Mouse (Mus musculus) heart, embryonic 15.5 days (tissue): ENCODE results near the gene Scgb1c1. TPM values are rescaled to one million over a fixed set of nuclear protein-coding genes. Genes with fewer than 3 reads are reported as not detected.

ENCODE experiments used
- ATAC-seq: fragments of 200-750 bp; cut with Nextera tagmentation; replicated peaks from 2 replicates; pipeline ENCODE4 v1.8.0; 2017; ENCODE audit warnings: low read depth, moderate TSS enrichment; ENCODE audit not compliant: insufficient number of reproducible peaks, insufficient read depth, low FRiP score
- H3K27ac ChIP-seq: fragments of 300-500 bp; sonication (generic); 2 replicates; pipeline ENCODE4 v1.5.1; 2015; ENCODE audit warnings: mild to moderate bottlenecking, inconsistent platforms
- H3K27me3 ChIP-seq: fragments of 300-500 bp; sonication (generic); 2 replicates; pipeline ENCODE4 v1.6.1; 2015; ENCODE audit warnings: inconsistent platforms
- H3K36me3 ChIP-seq: fragments of 300-500 bp; sonication (generic); 2 replicates; pipeline ENCODE4 v1.6.1; 2015; ENCODE audit warnings: mild to moderate bottlenecking, inconsistent platforms
- H3K4me1 ChIP-seq: fragments of 300-500 bp; sonication (generic); replicated peaks from 2 replicates; pipeline ENCODE4 v1.6.1; 2015; ENCODE audit warnings: inconsistent platforms
- H3K4me2 ChIP-seq: fragments of 300-500 bp; sonication (generic); 2 replicates; pipeline ENCODE4 v1.6.1; 2015; ENCODE audit warnings: inconsistent platforms, mild to moderate bottlenecking, moderate library complexity
- H3K4me3 ChIP-seq: fragments of 300-500 bp; sonication (generic); 2 replicates; pipeline ENCODE4 v1.5.1; 2015; ENCODE audit warnings: mild to moderate bottlenecking, inconsistent platforms
- H3K9ac ChIP-seq: fragments of 300-500 bp; sonication (generic); 2 replicates; pipeline ENCODE4 v1.6.1; 2015; ENCODE audit warnings: mild to moderate bottlenecking, inconsistent platforms
- H3K9me3 ChIP-seq: fragments of 300-500 bp; sonication (generic); replicated peaks from 2 replicates; pipeline ENCODE4 v1.6.1; 2016; ENCODE audit warnings: inconsistent platforms
- WGBS: fragments of 180-500 bp; shearing (Covaris S2); methylation state at CpG from one replicate; pipeline ENCODE4 v1.1.7; 2015; ENCODE audit warnings: mixed read lengths; 5-methylcytosine and 5-hydroxymethylcytosine counted together
- polyA plus RNA-seq: library from polyadenylated mRNA; unstranded; fragments of >200 nt; fragmentation: Nextera tagmentation; extraction: Ambion mirVana; gene quantifications from 2 replicates; pipeline ENCODE4 v1.2.1, GENCODE M21; 2015

Gene Scgb1c1
- polyA plus RNA-seq, 1 experiment from 2014 or later = not detected

DNA sequence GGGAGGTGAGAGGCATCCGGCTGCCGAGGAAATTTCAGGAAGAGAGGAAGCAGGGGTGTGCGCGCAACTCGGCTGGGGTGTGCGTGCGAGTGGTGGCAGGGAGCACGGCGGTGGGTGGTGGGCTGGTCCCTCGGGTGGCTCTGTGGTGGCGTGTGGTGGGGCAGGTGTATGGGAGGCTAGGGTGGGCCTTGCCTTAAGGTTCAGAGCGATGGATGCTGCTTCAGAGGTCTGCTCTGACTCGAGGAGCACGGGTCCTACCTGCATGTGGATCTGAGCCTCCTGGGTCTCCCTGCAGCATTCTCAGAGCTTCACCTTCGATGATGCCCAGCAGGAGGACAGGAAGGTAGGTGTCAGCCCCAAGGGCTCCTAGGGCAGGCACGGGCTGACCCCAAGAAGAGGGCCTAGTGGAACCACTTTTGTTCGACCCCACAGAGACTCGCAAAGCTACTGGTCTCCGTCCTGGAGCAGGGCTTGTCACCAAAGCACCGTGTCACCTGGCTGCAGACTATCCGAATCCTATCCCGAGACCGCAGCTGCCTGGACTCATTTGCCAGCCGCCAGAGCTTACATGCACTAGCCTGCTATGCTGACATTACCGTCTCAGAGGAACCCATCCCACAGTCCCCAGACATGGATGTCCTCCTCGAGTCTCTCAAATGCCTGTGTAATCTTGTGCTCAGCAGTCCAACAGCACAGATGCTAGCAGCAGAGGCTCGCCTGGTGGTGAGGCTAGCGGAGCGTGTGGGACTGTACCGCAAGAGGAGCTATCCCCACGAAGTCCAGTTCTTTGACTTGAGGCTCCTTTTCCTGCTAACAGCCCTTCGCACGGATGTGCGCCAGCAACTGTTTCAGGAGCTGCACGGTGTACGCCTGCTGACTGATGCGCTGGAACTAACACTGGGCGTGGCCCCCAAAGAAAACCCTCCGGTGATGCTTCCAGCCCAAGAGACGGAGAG lies 12.5 kb downstream of the Scgb1c1 start, which contains the start of gene Bet1l:
TSS of gene Bet1l (minus strand) at position 28 of the 956 bp plus-strand sequence.
- H3K9ac ChIP-seq = peak within 1 kb of the TSS; percentile 95
- 28% methylated on average over 40 of the region's 40 CpGs for WGBS
- ATAC-seq = 0 out of 2 replicates have a peak, but pooled peaks have one; percentile 4
- H3K4me2 ChIP-seq = peak within 1 kb of the TSS; percentile 95
- H3K9me3 ChIP-seq = no peaks in the 10 kb centered on the region
- peak within 1 kb of the TSS; percentile 95 for H3K27ac ChIP-seq
- H3K36me3 ChIP-seq = peaks cover 55% of the 10 kb centered on the region
- no peaks in the 10 kb centered on the region for H3K27me3 ChIP-seq
- H3K4me1 ChIP-seq = peaks cover 32% of the 10 kb centered on the region
- H3K4me3 ChIP-seq = peak within 1 kb of the TSS; percentile 97

DNA sequence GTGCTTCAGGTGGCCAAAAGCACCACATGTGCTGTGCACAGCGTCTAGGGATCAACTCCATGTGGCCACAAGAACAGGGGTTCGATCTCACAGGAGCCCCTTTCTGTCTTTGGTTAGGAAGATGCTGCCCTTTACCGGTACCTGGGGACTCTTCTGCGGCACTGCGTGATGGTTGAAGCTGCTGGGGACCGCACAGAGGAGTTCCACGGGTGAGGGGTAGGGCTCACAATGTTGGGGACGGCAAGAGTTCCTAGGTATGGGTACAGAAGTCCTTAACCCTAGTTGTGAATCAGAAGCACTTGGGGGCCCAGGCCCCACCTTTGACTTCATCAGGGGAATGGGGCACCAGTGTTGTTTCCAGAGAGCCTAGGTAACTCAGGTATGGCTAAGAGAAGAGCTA lies 13.4 kb downstream of the Scgb1c1 start:
- ATAC-seq = no peak
- Histone ChIP-seq H3K4me1 (peaks cover 32% of the 10 kb centered on the region), H3K4me2 (peak overlapping the region; percentile 95), H3K27me3 (no peaks in the 10 kb centered on the region), H3K4me3 (peak overlapping the region; percentile 97), H3K9me3 (no peaks in the 10 kb centered on the region), H3K36me3 (peaks cover 55% of the 10 kb centered on the region), H3K27ac (no peak overlapping the region), H3K9ac (peak overlapping the region; percentile 95; the same call in 1 of the 2 replicates)
- 90% methylated on average over 8 of the region's 8 CpGs for WGBS

DNA sequence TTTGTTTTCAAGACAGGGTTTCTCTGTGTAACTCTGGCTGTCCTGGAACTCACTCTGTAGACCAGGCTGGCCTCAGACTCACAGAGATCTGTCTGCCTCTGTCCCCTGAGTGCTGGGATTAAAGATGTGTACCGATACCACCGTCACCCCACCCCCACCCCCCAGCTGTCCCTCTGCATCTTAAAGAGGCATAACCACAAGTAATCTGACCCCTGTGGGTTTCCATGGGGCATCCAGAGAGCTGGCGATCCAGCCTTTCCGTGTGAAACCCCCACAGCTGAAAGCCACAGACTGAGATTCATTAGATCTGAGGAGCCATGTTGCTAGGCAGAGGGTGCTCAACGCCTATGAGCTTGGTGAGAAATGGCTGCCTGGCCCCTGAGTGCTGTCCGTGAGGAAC lies 14.7 kb downstream of the Scgb1c1 start:
- Histone ChIP-seq H3K9me3 (no peaks in the 10 kb centered on the region), H3K27me3 (no peaks in the 10 kb centered on the region), H3K4me3 (no peak overlapping the region), H3K4me2 (no peak overlapping the region), H3K9ac (no peak overlapping the region), H3K27ac (no peak overlapping the region), H3K36me3 (peaks cover 58% of the 10 kb centered on the region), H3K4me1 (peaks cover 27% of the 10 kb centered on the region)
- no peak for ATAC-seq
- WGBS = 75% methylated on average over 6 of the region's 6 CpGs

DNA sequence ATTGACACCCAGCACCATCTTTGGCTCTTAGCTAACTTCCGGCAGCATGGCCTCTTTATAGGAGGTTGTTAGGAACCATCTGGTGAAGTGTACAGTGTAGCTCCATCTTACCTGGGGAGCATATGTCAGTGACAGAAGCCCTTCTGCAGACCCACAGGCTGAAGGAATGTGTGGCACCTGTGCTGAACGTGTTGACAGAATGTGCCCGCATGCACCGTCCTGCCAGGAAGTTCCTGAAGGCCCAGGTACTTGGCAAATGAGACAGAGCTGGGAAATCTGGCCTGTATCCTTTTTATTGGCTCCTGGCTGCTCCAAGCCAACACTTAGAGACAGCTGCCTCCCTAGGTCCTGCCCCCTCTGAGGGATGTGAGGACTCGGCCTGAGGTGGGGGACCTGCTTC lies 15.4 kb downstream of the Scgb1c1 start:
- Histone ChIP-seq H3K27ac (no peak overlapping the region), H3K4me2 (no peak overlapping the region), H3K4me3 (no peak overlapping the region), H3K9ac (no peak overlapping the region), H3K9me3 (no peaks in the 10 kb centered on the region), H3K27me3 (no peaks in the 10 kb centered on the region), H3K36me3 (peaks cover 62% of the 10 kb centered on the region), H3K4me1 (peaks cover 20% of the 10 kb centered on the region)
- WGBS = 90% methylated on average over 5 of the region's 5 CpGs
- ATAC-seq = no peak

DNA sequence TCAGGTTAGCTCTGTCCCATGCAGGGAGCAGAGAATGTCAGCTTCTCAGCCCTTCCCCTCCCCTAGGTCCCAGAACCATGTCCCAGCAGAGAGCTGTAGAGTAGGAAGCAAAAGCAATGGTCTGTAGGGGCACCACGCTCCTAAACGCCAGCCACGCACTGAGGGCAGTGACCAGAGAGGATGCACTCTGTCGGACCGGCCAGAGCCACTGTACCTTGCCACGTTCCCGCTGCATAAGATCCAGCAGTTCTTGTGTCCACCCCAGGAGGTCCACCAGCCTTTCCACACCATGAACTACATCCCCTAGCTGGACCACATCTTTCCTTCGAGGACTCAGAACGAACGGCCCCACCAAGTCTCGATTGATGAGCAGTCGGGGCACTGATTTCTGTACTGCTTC lies 19.4 kb downstream of the Scgb1c1 start:
- H3K27ac ChIP-seq = no peak overlapping the region
- no peaks in the 10 kb centered on the region for H3K9me3 ChIP-seq
- H3K36me3 ChIP-seq = peaks cover 71% of the 10 kb centered on the region
- no peak overlapping the region for H3K4me3 ChIP-seq
- H3K4me2 ChIP-seq = no peak overlapping the region
- no peak for ATAC-seq
- H3K27me3 ChIP-seq = no peaks in the 10 kb centered on the region
- no peak overlapping the region for H3K9ac ChIP-seq
- no peaks in the 10 kb centered on the region for H3K4me1 ChIP-seq
- 89% methylated on average over 12 of the region's 12 CpGs for WGBS

DNA sequence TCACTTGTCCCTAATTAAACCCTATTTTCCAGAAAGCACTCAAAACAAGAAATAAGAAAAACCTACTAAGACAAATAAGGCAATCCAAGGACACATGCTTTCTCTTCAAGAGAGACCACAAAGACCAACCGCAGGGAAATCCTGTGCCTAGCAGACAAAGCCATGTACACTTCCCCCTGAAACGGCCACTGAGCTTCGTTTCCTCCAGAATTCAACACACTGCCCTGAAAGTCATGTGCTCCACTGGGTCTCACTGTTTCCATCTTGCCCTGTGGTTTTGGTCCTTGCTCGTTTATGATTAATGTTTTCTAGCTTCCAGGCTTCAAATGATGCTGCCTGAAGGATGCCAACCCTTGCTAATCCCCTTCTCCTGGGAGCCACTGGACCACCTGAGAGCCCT lies 28.9 kb downstream of the Scgb1c1 start:
- Histone ChIP-seq H3K36me3 (peaks cover 39% of the 10 kb centered on the region), H3K9ac (no peak overlapping the region), H3K4me3 (no peak overlapping the region), H3K4me1 (peaks cover 3% of the 10 kb centered on the region; the same call in 1 of the 2 replicates), H3K27ac (no peak overlapping the region), H3K27me3 (no peaks in the 10 kb centered on the region), H3K4me2 (no peak overlapping the region), H3K9me3 (no peaks in the 10 kb centered on the region)
- no peak for ATAC-seq
- WGBS = 73% methylated on average over 4 of the region's 4 CpGs

DNA sequence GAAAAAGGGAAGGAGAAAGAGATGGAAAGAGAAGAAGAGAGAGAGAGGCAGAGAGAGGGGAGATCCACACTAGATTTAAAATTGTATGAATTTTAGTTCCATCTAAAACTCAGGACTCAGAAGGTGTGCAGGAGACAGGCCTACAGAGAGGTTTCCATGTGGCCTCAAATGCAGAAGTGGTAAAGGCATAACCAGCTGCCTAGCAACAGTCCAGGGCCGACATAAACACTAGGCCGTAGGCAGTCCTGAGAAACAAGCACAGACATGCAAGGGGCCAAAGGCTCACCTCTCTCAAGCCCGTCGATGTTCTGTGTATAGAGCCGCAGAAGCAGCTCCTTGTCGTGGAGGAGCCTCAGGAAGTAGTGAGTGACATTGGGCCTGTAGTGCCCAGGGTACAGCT lies 32.0 kb downstream of the Scgb1c1 start:
- Histone ChIP-seq H3K4me3 (no peak overlapping the region), H3K36me3 (peaks cover 31% of the 10 kb centered on the region), H3K27me3 (no peaks in the 10 kb centered on the region), H3K4me1 (peaks cover 16% of the 10 kb centered on the region), H3K4me2 (no peak overlapping the region), H3K27ac (no peak overlapping the region), H3K9me3 (no peaks in the 10 kb centered on the region), H3K9ac (no peak overlapping the region)
- no peak for ATAC-seq
- 79% methylated on average over 6 of the region's 6 CpGs for WGBS

DNA sequence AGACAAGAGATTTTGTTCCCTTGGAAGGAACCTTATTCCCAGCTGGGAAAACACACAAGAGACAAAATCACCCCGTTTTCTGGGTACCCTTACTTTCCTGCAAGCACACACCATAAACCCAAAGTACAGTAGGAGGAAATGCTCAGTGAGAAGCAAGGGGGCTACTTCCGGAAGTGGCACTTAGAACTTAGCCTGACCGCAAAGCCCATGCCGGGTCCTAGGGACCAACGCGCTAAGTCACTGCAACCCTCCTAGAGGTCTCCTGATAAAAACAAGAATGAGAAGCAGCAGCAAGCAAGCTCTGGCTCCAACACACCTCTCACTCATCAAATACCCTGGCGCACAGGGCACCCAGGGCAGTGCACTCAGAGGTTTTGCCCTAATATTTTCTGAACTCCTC lies 34.0 kb downstream of the Scgb1c1 start:
- 0 out of 2 replicates have a peak overlapping the region, but pooled peaks have one; percentile 10 for H3K4me2 ChIP-seq
- peaks cover 25% of the 10 kb centered on the region for H3K4me1 ChIP-seq
- WGBS = 72% methylated on average over 7 of the region's 7 CpGs
- peaks cover 32% of the 10 kb centered on the region for H3K36me3 ChIP-seq
- no peak overlapping the region for H3K4me3 ChIP-seq
- H3K27ac ChIP-seq = no peak overlapping the region
- no peaks in the 10 kb centered on the region for H3K9me3 ChIP-seq
- no peak overlapping the region for H3K9ac ChIP-seq
- no peak for ATAC-seq
- H3K27me3 ChIP-seq = no peaks in the 10 kb centered on the region

DNA sequence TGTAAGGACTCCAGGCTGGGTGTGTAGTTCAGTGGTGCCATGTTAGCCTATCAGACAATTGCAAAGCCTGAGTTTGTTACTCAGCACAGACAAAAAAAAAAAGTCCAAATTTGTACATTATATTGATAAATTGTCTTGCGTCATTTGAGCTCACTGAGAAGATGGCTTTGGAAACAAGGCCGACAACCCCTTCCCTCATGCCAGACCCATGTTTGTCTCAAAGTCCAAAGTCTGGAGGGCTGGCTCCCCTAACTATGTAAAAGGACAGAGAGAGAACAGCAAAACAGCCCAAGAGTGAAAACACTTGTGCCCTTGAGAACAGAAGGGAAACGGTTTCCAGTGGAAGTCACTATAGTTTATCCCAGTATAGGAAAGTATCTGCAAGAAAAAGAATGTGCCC lies 35.1 kb downstream of the Scgb1c1 start:
- WGBS = 74% methylated on average over 3 of the region's 3 CpGs
- Histone ChIP-seq H3K27ac (peak overlapping the region; percentile 95; the same call in 1 of the 2 replicates), H3K4me2 (peak overlapping the region; percentile 87), H3K4me3 (peak overlapping the region; percentile 98), H3K27me3 (no peaks in the 10 kb centered on the region), H3K36me3 (peaks cover 24% of the 10 kb centered on the region; the same call in 1 of the 2 replicates), H3K9ac (0 out of 2 replicates have a peak overlapping the region, but pooled peaks have one; percentile 37), H3K4me1 (peaks cover 25% of the 10 kb centered on the region), H3K9me3 (no peaks in the 10 kb centered on the region)
- no peak for ATAC-seq

DNA sequence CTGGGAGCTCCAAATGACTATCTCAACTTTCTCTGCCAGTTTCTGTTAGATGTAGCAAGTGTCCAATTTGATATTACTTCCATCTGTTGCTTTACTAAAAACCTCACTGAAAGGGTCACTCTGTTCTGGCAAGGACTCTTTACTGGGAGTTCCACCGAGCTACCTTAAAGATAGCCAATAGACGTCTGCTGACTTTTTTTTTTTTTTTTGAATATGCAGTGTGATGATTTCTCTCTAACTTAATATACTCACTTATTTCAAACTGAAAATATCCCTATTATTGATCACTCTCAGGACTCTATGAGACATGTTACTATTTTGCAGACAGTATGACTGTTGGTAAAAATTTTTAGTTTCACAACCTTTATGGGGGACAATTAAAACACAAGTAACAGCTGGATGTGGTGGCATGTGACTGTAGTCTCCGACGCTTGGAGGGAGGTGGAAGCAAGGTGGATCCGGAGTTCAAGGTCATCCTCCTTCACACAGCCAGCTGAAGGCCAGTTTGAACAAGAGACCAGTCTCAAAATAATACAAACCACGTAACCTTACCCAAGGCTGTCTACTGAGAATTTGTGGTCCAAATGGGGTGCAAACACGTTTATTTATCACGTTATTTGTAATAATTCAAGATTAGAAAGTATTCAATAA lies 35.6 kb downstream of the Scgb1c1 start:
- Histone ChIP-seq H3K9ac (peak overlapping the region; percentile 94), H3K4me1 (peaks cover 25% of the 10 kb centered on the region), H3K27me3 (no peaks in the 10 kb centered on the region), H3K4me2 (peak overlapping the region; percentile 87), H3K4me3 (peak overlapping the region; percentile 98), H3K36me3 (peaks cover 20% of the 10 kb centered on the region), H3K9me3 (no peaks in the 10 kb centered on the region), H3K27ac (peak overlapping the region; percentile 95)
- no peak for ATAC-seq
- WGBS = 8% methylated on average over 8 of the region's 8 CpGs

DNA sequence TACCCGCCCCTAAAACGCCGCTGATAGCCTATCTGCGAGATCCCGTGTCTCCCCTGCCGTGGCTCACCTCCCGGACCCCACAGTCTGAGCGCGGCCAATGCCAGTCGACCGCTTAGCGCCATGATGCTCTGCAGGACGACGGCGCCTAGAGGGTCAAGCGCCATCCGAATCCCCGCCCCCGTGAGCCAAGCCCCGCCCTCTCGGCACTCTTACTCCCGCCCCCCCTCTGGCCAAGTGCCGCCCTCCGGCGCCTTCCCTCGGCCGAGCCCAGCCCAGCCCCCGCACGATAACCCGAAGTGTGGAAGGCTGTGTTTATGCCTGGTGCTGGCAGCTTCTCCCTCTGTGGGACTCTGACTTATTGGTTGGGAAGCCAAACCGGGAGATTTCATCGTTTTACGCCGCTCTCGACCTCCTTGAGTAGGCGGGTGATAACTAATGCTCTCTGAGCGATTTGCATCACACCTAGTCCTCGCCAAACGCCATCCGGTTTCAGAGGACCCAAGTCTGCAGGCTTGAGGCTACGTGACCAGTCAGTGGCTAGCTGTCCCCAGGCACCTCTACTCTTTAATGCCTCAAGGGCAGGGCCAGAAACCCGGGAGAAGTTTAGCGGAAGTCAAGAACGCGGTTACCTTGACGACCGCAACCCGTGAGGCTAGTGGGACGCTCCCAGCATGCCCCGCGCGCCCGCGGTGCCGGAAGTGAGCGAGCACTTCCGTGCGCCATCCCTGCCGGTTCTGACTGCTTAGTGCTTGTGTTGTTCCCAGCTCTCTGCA lies 36.5 kb downstream of the Scgb1c1 start, which contains the start of the genes Psmd13 and Sirt3:
TSS of gene Psmd13 (plus strand) at position 273 of the 773 bp plus-strand sequence.
TSS of gene Sirt3 (minus strand) at position 614 of the 773 bp plus-strand sequence.
- peak; percentile 95 for ATAC-seq
- Histone ChIP-seq H3K36me3 (peaks cover 20% of the 10 kb centered on the region), H3K4me1 (peaks cover 25% of the 10 kb centered on the region), H3K9ac (peak within 1 kb of the TSS; percentile 94), H3K4me2 (peak within 1 kb of the TSS; percentile 87), H3K4me3 (peak within 1 kb of the TSS; percentile 98), H3K27ac (peak within 1 kb of the TSS; percentile 95), H3K27me3 (no peaks in the 10 kb centered on the region), H3K9me3 (no peaks in the 10 kb centered on the region)
- under 1% methylated on average over 58 of the region's 59 CpGs for WGBS
